Mouse (Mus musculus) ES-E14 (cell line): Measurements from ENCODE around the gene Ppil1. TPM values are rescaled to one million over a fixed set of nuclear protein-coding genes. Genes with fewer than 3 reads are reported as not detected.

ENCODE experiments used
- DNase-seq: peaks from one replicate; pipeline ENCODE4 v3.0.0-alpha.2; 2013; ENCODE audit warnings: low read depth, low spot score
- H3K27ac ChIP-seq: 2 replicates; pipeline ENCODE4 v1.5.1; 2012; ENCODE audit warnings: low read depth, mild to moderate bottlenecking, low read length, moderate library complexity, mixed read lengths; ENCODE audit not compliant: poor library complexity, insufficient read depth, severe bottlenecking
- H3K36me3 ChIP-seq: 2 replicates; pipeline ENCODE4 v1.6.1; 2012; ENCODE audit warnings: mild to moderate bottlenecking, low read length, moderate library complexity, mixed read lengths; ENCODE audit not compliant: control insufficient read depth, poor library complexity, insufficient read depth, severe bottlenecking
- H3K4me1 ChIP-seq, 2 experiments: fragments of 150-350 bp in 1 of 2; sonication (generic) in 1 of 2; 2 replicates each; pipeline ENCODE4 v1.6.1; 2012; ENCODE audit warnings: low read length in 2 of 2, mild to moderate bottlenecking in 1 of 2, mixed read lengths in 1 of 2; ENCODE audit not compliant: control insufficient read depth in 2 of 2, insufficient read depth in 2 of 2, poor library complexity in 1 of 2
- H3K4me3 ChIP-seq, 2 experiments: fragments of 150-350 bp in 1 of 2; sonication (generic) in 1 of 2; 2 replicates each; pipeline ENCODE4 v1.5.1; 2012; ENCODE audit warnings: low read length in 2 of 2, low read depth in 1 of 2, mild to moderate bottlenecking in 1 of 2, mixed read lengths in 1 of 2; ENCODE audit not compliant: insufficient read depth in 1 of 2, poor library complexity in 1 of 2, severe bottlenecking in 1 of 2
- H3K9ac ChIP-seq: 2 replicates; pipeline ENCODE4 v1.6.1; 2012; ENCODE audit warnings: low read depth, mild to moderate bottlenecking, low read length, mixed read lengths; ENCODE audit not compliant: poor library complexity, insufficient read depth, severe bottlenecking
- H3K9me3 ChIP-seq: fragments of 150-350 bp; sonication (generic); 2 replicates; pipeline ENCODE4 v1.6.1; 2012; ENCODE audit warnings: low read depth, mild to moderate bottlenecking, low read length; ENCODE audit not compliant: control insufficient read depth, insufficient read depth
- CHD2 ChIP-seq: IDR thresholded peaks from 2 replicates; pipeline ENCODE4 v1.6.1; 2014; ENCODE audit warnings: mild to moderate bottlenecking, low read depth, low read length, inconsistent platforms
- HCFC1 ChIP-seq: IDR thresholded peaks from 2 replicates; pipeline ENCODE4 v1.6.1; 2012; ENCODE audit warnings: low read length, inconsistent platforms, borderline replicate concordance; ENCODE audit not compliant: insufficient read depth
- MAFK ChIP-seq: IDR thresholded peaks from 2 replicates; pipeline ENCODE4 v1.6.1; 2014; ENCODE audit warnings: mild to moderate bottlenecking, low read depth, low read length, inconsistent platforms; ENCODE audit not compliant: insufficient read depth
- ZC3H11A ChIP-seq: IDR thresholded peaks from 2 replicates; pipeline ENCODE4 v1.6.1; 2012; ENCODE audit warnings: low read depth, mild to moderate bottlenecking, inconsistent platforms, low read length, borderline replicate concordance
- ZNF384 ChIP-seq: IDR thresholded peaks from 2 replicates; pipeline ENCODE4 v1.6.1; 2012; ENCODE audit warnings: low read depth, low read length, inconsistent platforms
- in situ Hi-C, 2 experiments: fragments of 600-800 bp; cut with MboI; formaldehyde crosslinking; loops; one replicate each; pipeline ENCODE4 v1.15.1; 2025; ENCODE audit warnings: low sequenced_read_pairs in 2 of 2, inconsistent platforms in 1 of 2; ENCODE audit not compliant: unreplicated experiment in 2 of 2
- total RNA-seq: library from RNA; depleted of rRNA; stranded (reverse); fragments of 300-350 nt; gene quantifications from 2 replicates; pipeline ENCODE4 v1.2.3, GENCODE M21; 2012

The Ppil1 gene
- total RNA-seq, 1 experiment, result 157 TPM

DNA sequence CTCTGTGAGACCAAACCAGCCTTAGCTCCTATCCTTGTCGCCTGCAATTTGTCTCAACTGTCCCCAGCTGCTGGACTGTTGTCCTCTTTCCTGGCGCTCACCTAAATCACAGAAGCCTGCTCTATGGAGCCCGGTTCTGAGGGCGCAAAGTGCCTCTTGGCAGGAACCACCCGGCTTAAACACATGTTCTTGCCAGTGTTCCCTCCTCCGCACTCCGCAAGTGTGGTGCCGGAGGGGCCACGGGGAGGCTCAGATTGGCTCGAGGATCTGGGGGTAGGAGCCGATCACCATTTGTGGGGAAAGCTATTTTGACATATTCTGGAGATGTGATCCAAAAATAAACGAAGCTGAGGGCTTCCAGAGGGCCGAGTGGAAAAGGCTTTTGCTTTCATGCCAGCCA is 16.1 kb downstream of the Ppil1 start:
- Histone ChIP-seq H3K4me3 (no peak overlapping the region), H3K4me1 (peaks cover 0 to 12% of the 10 kb centered on the region in 2 experiments; a peak in 1 of 4 replicates), H3K36me3 (peaks cover 30% of the 10 kb centered on the region), H3K9me3 (no peaks in the 10 kb centered on the region), H3K9ac (no peak overlapping the region), H3K27ac (no peak overlapping the region)
- in situ Hi-C loops, result loop anchor here in 1 of 2 experiments (5.0 to 10.0 kb wide), 2 partner anchors 71 to 203 kb away; no protein-coding TSS in a partner anchor
- TF ChIP-seq HCFC1 (no peak), ZC3H11A (no peak), ZNF384 (no peak), CHD2 (no peak), MAFK (no peak)
- no peak for DNase-seq

GRCm38 (mm10) chr17:29246602-29247001 is 17.4 kb downstream of the Ppil1 start:
- in situ Hi-C loops, result loop anchor here in 1 of 2 experiments (5.0 to 10.0 kb wide), 2 partner anchors 69 to 202 kb away; no protein-coding TSS in a partner anchor
- no peak overlapping the region for H3K4me3 ChIP-seq
- peaks cover 0 to 12% of the 10 kb centered on the region in 2 experiments; a peak in 1 of 4 replicates for H3K4me1 ChIP-seq
- no peaks in the 10 kb centered on the region for H3K9me3 ChIP-seq
- TF ChIP-seq HCFC1 (no peak), ZC3H11A (peak; percentile 78; the same call in 1 of the 2 replicates)
- peak; percentile 58 for DNase-seq
- H3K36me3 ChIP-seq, result peaks cover 18% of the 10 kb centered on the region
- H3K9ac ChIP-seq, result no peak overlapping the region
- no peak overlapping the region for H3K27ac ChIP-seq

- H3K4me3 ChIP-seq, result no peak overlapping the region
- no peak overlapping the region for H3K27ac ChIP-seq
- H3K9ac ChIP-seq, result no peak overlapping the region
- DNase-seq, result no peak
- TF ChIP-seq ZC3H11A (no peak), HCFC1 (no peak), CHD2 (no peak), ZNF384 (no peak), MAFK (no peak)
- no peaks in the 10 kb centered on the region for H3K9me3 ChIP-seq
- peaks cover 11% of the 10 kb centered on the region for H3K36me3 ChIP-seq
- peaks cover 0 to 12% of the 10 kb centered on the region in 2 experiments; a peak in 1 of 4 replicates for H3K4me1 ChIP-seq
- in situ Hi-C loops, result loop anchor here in 1 of 2 experiments (5.0 to 10.0 kb wide), 2 partner anchors 68 to 201 kb away; no protein-coding TSS in a partner anchor
Measured at GRCm38 (mm10) chr17:29245725-29246124, 18.3 kb downstream of the Ppil1 start.

- H3K4me1 ChIP-seq, result peaks cover 0 to 10% of the 10 kb centered on the region in 2 experiments; a peak in 1 of 4 replicates
- no peak for DNase-seq
- H3K4me3 ChIP-seq, result no peak overlapping the region
- TF ChIP-seq MAFK (no peak), ZC3H11A (no peak), HCFC1 (no peak), ZNF384 (no peak), CHD2 (no peak)
- H3K9me3 ChIP-seq, result no peaks in the 10 kb centered on the region
- in situ Hi-C loops, result loop anchor here in 1 of 2 experiments (5.0 to 10.0 kb wide), 2 partner anchors 68 to 200 kb away; no protein-coding TSS in a partner anchor
- H3K27ac ChIP-seq, result no peak overlapping the region
- H3K9ac ChIP-seq, result no peak overlapping the region
- peaks cover 6% of the 10 kb centered on the region for H3K36me3 ChIP-seq
Measured at GRCm38 (mm10) chr17:29244912-29245311, 19.1 kb downstream of the Ppil1 start.
